Mouse (Mus musculus) midbrain, embryonic 10.5 days (tissue): Measurements from ENCODE around the gene Desi2. TPM values are rescaled to one million over a fixed set of nuclear protein-coding genes. Genes with fewer than 3 reads are reported as not detected.
"Not testable (repeated sequence)": the region's sequence is repeated elsewhere in the genome, so short reads cannot be mapped to it uniquely, and the experiment has no call there.

Source experiments
- DNase-seq: peaks from one replicate; pipeline ENCODE4 v3.0.0-alpha.2; 2017; ENCODE audit warnings: low spot score
- H3K27ac ChIP-seq: fragments of 300-500 bp; sonication (generic); replicated peaks from 2 replicates; pipeline ENCODE4 v1.5.1; 2016; ENCODE audit warnings: mild to moderate bottlenecking
- H3K27me3 ChIP-seq: fragments of 300-500 bp; sonication (generic); 2 replicates; pipeline ENCODE4 v1.6.1; 2016; ENCODE audit warnings: low read depth, mild to moderate bottlenecking; ENCODE audit not compliant: poor library complexity, severe bottlenecking
- H3K36me3 ChIP-seq: fragments of 300-500 bp; sonication (generic); 2 replicates; pipeline ENCODE4 v1.6.1; 2016; ENCODE audit warnings: mild to moderate bottlenecking, moderate library complexity
- H3K4me1 ChIP-seq: fragments of 300-500 bp; sonication (generic); 2 replicates; pipeline ENCODE4 v1.6.1; 2016
- H3K4me3 ChIP-seq: fragments of 300-500 bp; sonication (generic); 2 replicates; pipeline ENCODE4 v1.5.1; 2016; ENCODE audit warnings: mild to moderate bottlenecking, moderate library complexity
- H3K9me3 ChIP-seq: fragments of 300-500 bp; sonication (generic); replicated peaks from 2 replicates; pipeline ENCODE4 v1.6.1; 2016; ENCODE audit warnings: mild to moderate bottlenecking
- WGBS: fragments of 180-500 bp; shearing (Covaris S2); methylation state at CpG from one replicate; pipeline ENCODE4 v1.1.7; 2016; 5-methylcytosine and 5-hydroxymethylcytosine counted together
- polyA plus RNA-seq: library from polyadenylated mRNA; unstranded; fragments of >200 nt; fragmentation: Nextera tagmentation; extraction: Ambion mirVana; gene quantifications from 2 replicates; pipeline ENCODE4 v1.2.1, GENCODE M21; 2016

The Desi2 gene
- polyA plus RNA-seq, 1 experiment from 2014 or later, result 18.5 TPM

DNA sequence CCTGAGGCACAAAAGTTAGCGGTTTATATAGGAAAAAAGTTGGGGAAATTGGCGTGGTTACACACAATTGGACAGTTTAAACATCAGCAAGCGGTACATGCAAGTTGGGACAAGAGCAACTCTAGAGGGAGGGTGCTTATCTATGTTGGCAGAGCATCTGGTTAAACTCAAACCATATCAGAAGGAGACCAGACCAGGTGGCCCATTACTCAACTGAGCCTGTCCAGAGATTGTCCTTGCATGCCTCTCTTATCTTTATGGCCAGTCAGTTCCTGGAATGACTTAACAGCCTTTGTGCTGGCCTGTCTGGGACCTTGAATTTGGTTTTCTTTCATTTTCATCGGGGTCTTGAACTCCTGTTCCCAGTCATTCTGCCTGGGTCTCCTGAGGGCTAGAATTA lies 41.7 kb downstream of the Desi2 start:
- not testable (repeated sequence) for DNase-seq
- H3K36me3 ChIP-seq, result peaks cover 60% of the 10 kb centered on the region
- 96% methylated on average over 4 of the region's 4 CpGs for WGBS

GRCm38 (mm10) chr1:178234109-178234508 lies 46.9 kb downstream of the Desi2 start:
- no peaks in the 10 kb centered on the region for H3K27me3 ChIP-seq
- no peak for DNase-seq
- H3K27ac ChIP-seq, result no peak overlapping the region
- H3K9me3 ChIP-seq, result peaks cover under 1% of the 10 kb centered on the region; the same call in 1 of the 2 replicates
- 90% methylated on average over 3 of the region's 3 CpGs for WGBS
- H3K4me3 ChIP-seq, result no peak overlapping the region
- peaks cover 10% of the 10 kb centered on the region for H3K36me3 ChIP-seq
- no peaks in the 10 kb centered on the region for H3K4me1 ChIP-seq

More for the DNA sequence above, 41.7 kb downstream of the Desi2 start:
- H3K27ac ChIP-seq, H3K27me3 ChIP-seq, H3K4me3 ChIP-seq, H3K4me1 ChIP-seq: not testable (repeated sequence)
- H3K9me3 ChIP-seq, result peaks cover 51% of the 10 kb centered on the region

- DNase-seq, result no peak
- no peaks in the 10 kb centered on the region for H3K27me3 ChIP-seq
- H3K27ac ChIP-seq, result no peak overlapping the region
- 87% methylated on average over 2 of the region's 2 CpGs for WGBS
- H3K9me3 ChIP-seq, result no peaks in the 10 kb centered on the region
- H3K4me3 ChIP-seq, result no peak overlapping the region
- H3K36me3 ChIP-seq, result peaks cover 6% of the 10 kb centered on the region
- H3K4me1 ChIP-seq, result no peaks in the 10 kb centered on the region
Measured at GRCm38 (mm10) chr1:178235919-178236466, 48.8 kb downstream of the Desi2 start.

GRCm38 (mm10) chr1:178238676-178239075 lies 51.5 kb downstream of the Desi2 start:
- WGBS, result 88% methylated on average over 1 of the region's 1 CpGs
- Histone ChIP-seq H3K36me3 (peaks cover 10% of the 10 kb centered on the region), H3K4me1 (no peaks in the 10 kb centered on the region), H3K27ac (no peak overlapping the region), H3K9me3 (no peaks in the 10 kb centered on the region), H3K4me3 (no peak overlapping the region), H3K27me3 (no peaks in the 10 kb centered on the region)
- DNase-seq, result no peak

GRCm38 (mm10) chr1:178241884-178242508 lies 54.8 kb downstream of the Desi2 start:
- peaks cover 28% of the 10 kb centered on the region for H3K36me3 ChIP-seq
- H3K9me3 ChIP-seq, result no peaks in the 10 kb centered on the region
- 93% methylated on average over 1 of the region's 1 CpGs for WGBS
- no peak overlapping the region for H3K4me3 ChIP-seq
- no peak overlapping the region for H3K27ac ChIP-seq
- DNase-seq, result no peak
- H3K4me1 ChIP-seq, result no peaks in the 10 kb centered on the region
- no peaks in the 10 kb centered on the region for H3K27me3 ChIP-seq

- no peaks in the 10 kb centered on the region for H3K4me1 ChIP-seq
- H3K36me3 ChIP-seq, result peaks cover 48% of the 10 kb centered on the region
- no peaks in the 10 kb centered on the region for H3K9me3 ChIP-seq
- no peak for DNase-seq
- no peak overlapping the region for H3K27ac ChIP-seq
- no peaks in the 10 kb centered on the region for H3K27me3 ChIP-seq
- no peak overlapping the region for H3K4me3 ChIP-seq
- WGBS, result 93% methylated on average over 1 of the region's 1 CpGs
Measured at GRCm38 (mm10) chr1:178248107-178248820, 61.0 kb downstream of the Desi2 start.

DNA sequence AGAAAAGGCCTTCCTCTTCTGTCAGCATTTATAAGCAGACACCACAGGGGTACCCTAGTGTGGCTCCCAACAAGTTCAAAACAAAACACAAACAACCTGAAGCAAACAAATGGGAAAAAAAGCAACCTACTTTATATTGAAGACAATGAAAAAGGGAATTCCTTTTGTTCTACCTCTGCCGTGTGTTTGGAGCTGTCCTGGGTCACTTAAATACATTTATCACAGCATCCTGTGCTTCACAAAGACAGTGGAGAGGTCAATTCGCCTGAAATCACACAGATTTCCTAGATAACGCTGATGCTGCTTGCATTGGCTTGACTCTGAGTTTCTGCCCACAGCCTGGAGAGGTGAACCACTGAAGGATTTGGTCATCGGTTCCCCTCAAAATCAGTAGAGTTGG lies 67.4 kb downstream of the Desi2 start:
- WGBS, result 86% methylated on average over 4 of the region's 4 CpGs
- DNase-seq, result no peak
- no peaks in the 10 kb centered on the region for H3K27me3 ChIP-seq

DNA sequence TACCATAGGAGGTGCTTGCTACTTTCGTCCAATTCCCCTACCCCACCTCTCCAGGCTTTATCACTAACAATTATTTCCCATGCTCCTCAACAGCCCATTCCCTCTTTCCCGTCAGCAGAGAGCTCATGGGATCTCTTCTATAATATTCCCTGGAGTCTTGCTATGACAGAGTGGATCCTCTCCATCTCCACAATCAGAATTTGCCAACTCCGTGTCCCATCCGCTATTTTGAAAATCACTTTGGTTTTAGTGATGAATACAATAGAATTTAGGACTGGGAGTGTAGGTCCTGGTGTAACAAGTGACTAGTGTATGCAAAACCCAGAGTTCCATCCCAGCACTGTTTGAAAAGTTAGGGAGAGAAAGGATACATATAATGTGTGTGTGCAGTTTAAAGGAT lies 69.1 kb downstream of the Desi2 start:
- H3K4me1 ChIP-seq, result no peaks in the 10 kb centered on the region
- H3K4me3 ChIP-seq, result no peak overlapping the region
- peaks cover 20% of the 10 kb centered on the region for H3K36me3 ChIP-seq
- 95% methylated on average over 4 of the region's 4 CpGs for WGBS
- no peaks in the 10 kb centered on the region for H3K27me3 ChIP-seq
- H3K9me3 ChIP-seq, result no peaks in the 10 kb centered on the region
- no peak overlapping the region for H3K27ac ChIP-seq
- no peak for DNase-seq

More for the DNA sequence above, 67.4 kb downstream of the Desi2 start:
- no peaks in the 10 kb centered on the region for H3K4me1 ChIP-seq
- no peak overlapping the region for H3K4me3 ChIP-seq
- no peaks in the 10 kb centered on the region for H3K9me3 ChIP-seq
- H3K36me3 ChIP-seq, result peaks cover 37% of the 10 kb centered on the region
- no peak overlapping the region for H3K27ac ChIP-seq

DNA sequence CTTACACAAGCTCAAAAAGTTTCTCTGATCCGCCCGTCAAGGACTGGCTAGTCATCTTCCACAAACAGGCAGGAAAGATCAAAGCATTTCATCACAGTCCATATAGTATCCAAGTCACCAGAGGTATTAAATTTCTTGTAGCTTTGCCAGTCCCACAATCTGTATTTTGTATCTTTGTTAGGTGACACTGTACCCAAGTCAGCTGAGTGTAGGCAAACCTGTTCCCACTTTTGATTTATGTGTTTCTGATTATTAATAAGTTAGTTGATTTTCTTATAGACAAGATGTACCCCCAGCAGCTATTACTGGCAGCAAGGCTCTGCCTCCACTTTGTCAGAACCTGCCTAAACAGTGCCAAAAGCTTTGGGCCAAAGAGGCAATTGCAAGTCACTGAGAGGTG lies 71.6 kb downstream of the Desi2 start:
- Histone ChIP-seq H3K27me3 (no peaks in the 10 kb centered on the region), H3K36me3 (peaks cover 16% of the 10 kb centered on the region; the same call in 1 of the 2 replicates), H3K4me3 (no peak overlapping the region), H3K9me3 (no peaks in the 10 kb centered on the region), H3K27ac (no peak overlapping the region), H3K4me1 (no peaks in the 10 kb centered on the region)
- no peak for DNase-seq
- 89% methylated on average over 2 of the region's 2 CpGs for WGBS

GRCm38 (mm10) chr1:178265381-178265780 lies 78.2 kb downstream of the Desi2 start:
- not testable (repeated sequence) for H3K36me3 ChIP-seq, H3K4me3 ChIP-seq, H3K4me1 ChIP-seq, DNase-seq, H3K9me3 ChIP-seq, H3K27me3 ChIP-seq, H3K27ac ChIP-seq
- WGBS, result 92% methylated on average over 3 of the region's 3 CpGs

GRCm38 (mm10) chr1:178270635-178271034 lies 83.4 kb downstream of the Desi2 start:
- Histone ChIP-seq H3K9me3 (no peaks in the 10 kb centered on the region), H3K27me3 (peaks cover 8% of the 10 kb centered on the region; the same call in 1 of the 2 replicates), H3K27ac (no peak overlapping the region), H3K4me1 (peaks cover 1% of the 10 kb centered on the region; the same call in 1 of the 2 replicates), H3K4me3 (no peak overlapping the region), H3K36me3 (no peaks in the 10 kb centered on the region)
- DNase-seq, result no peak
- WGBS, result 93% methylated on average over 6 of the region's 6 CpGs

- Histone ChIP-seq H3K4me3 (peak overlapping the region; percentile 74), H3K4me1 (peaks cover 17% of the 10 kb centered on the region), H3K36me3 (no peaks in the 10 kb centered on the region), H3K27ac (no peak overlapping the region), H3K9me3 (no peaks in the 10 kb centered on the region), H3K27me3 (peaks cover 37% of the 10 kb centered on the region)
- no peak for DNase-seq
- WGBS, result 55% methylated on average over 9 of the region's 9 CpGs
Measured at GRCm38 (mm10) chr1:178275174-178275730, 88.0 kb downstream of the Desi2 start.

- WGBS, result 12% methylated on average over 11 of the region's 11 CpGs
- H3K4me3 ChIP-seq, result peak overlapping the region; percentile 74
- peak overlapping the region; percentile 90 for H3K27ac ChIP-seq
- DNase-seq, result no peak
- H3K9me3 ChIP-seq, result no peaks in the 10 kb centered on the region
- H3K36me3 ChIP-seq, result no peaks in the 10 kb centered on the region
- peaks cover 37% of the 10 kb centered on the region for H3K27me3 ChIP-seq
- peaks cover 17% of the 10 kb centered on the region for H3K4me1 ChIP-seq
Measured at GRCm38 (mm10) chr1:178275738-178276053, 88.5 kb downstream of the Desi2 start.
